9 mouse cellular contexts compared by ENCODE assay signal in genomic region chr16:47765742-47766141, GRCm38 (mm10).
DNase-seq lines count a peak whose midpoint lies in the region; ATAC-seq and TF ChIP-seq lines count a peak whose summit lies in the region.
"Had no signal": no experiment of that assay in that cellular context is flagged by ENCODE, and none has a peak within 500 bp of the region (broad histone marks: within the 10 kb centered on the region; RNA-seq: fewer than 3 reads in every experiment).

No protein-coding gene starts in this region.

- H3K27ac ChIP-seq in midbrain, postnatal 0 days (ENCODE audit: low read depth, low read length), result no peak overlapping the region
- H3K27ac ChIP-seq in midbrain, embryonic 13.5 days, result no peak overlapping the region
- H3K27ac ChIP-seq: limb, embryonic 13.5 days had no signal

- WGBS in midbrain, postnatal 0 days, result 66% methylated on average over 3 of the region's 3 CpGs
- WGBS in midbrain, embryonic 13.5 days, result 68% methylated on average over 3 of the region's 3 CpGs

- DNase-seq in frontal cortex, postnatal 36 days (ENCODE audit: low spot score in 2 of 2), result peak; percentile 9 to 24
- no peak for DNase-seq in frontal cortex, postnatal 10 days (ENCODE audit: low spot score in 2 of 2)
- no peak for DNase-seq in midbrain, postnatal 0 days (ENCODE audit: low spot score)
- DNase-seq in embryo, embryonic 10.5 days (ENCODE audit: low spot score), result peak; percentile 60
- DNase-seq in lung, postnatal 10 days, result peak; percentile 16
- DNase-seq in thymus, adult 18-20 months, result no peak

- no peak for ATAC-seq in midbrain, postnatal 0 days (ENCODE audit: low FRiP score)
- ATAC-seq in midbrain, embryonic 13.5 days, result no peak
- ATAC-seq in megakaryocyte, adult 5-6 weeks (ENCODE audit: poor library complexity, severe bottlenecking), result no peak

- no peak overlapping the region for H3K4me3 ChIP-seq in midbrain, postnatal 0 days (ENCODE audit: low read depth, low read length)
- no peak overlapping the region for H3K4me3 ChIP-seq in midbrain, embryonic 13.5 days (replicated peaks)
- H3K4me3 ChIP-seq: limb, embryonic 13.5 days had no signal

- no peaks in the 10 kb centered on the region for H3K4me1 ChIP-seq in midbrain, postnatal 0 days (ENCODE audit: insufficient read depth, low read length)
- H3K4me1 ChIP-seq in midbrain, embryonic 13.5 days (replicated peaks), result no peaks in the 10 kb centered on the region
- H3K4me1 ChIP-seq: limb, embryonic 13.5 days had no signal

- H3K9me3 ChIP-seq in midbrain, postnatal 0 days (ENCODE audit: low read length), result no peaks in the 10 kb centered on the region
- no peaks in the 10 kb centered on the region for H3K9me3 ChIP-seq in midbrain, embryonic 13.5 days
- H3K9me3 ChIP-seq: limb, embryonic 13.5 days had no signal

- TF ChIP-seq CTCF in midbrain, postnatal 0 days (IDR thresholded peaks at IDR 0.05), result 0 out of 2 replicates have a peak, but pooled peaks have one; percentile 20

- no peaks in the 10 kb centered on the region for H3K36me3 ChIP-seq in midbrain, postnatal 0 days (ENCODE audit: insufficient read depth, low read length)
- H3K36me3 ChIP-seq in midbrain, embryonic 13.5 days, result no peaks in the 10 kb centered on the region
- H3K36me3 ChIP-seq: limb, embryonic 13.5 days had no signal

- H3K27me3 ChIP-seq in midbrain, postnatal 0 days (ENCODE audit: insufficient read depth, low read length), result no peaks in the 10 kb centered on the region
- no peaks in the 10 kb centered on the region for H3K27me3 ChIP-seq in midbrain, embryonic 13.5 days
- H3K27me3 ChIP-seq: limb, embryonic 13.5 days had no signal

- H3K4me2 ChIP-seq in midbrain, postnatal 0 days (ENCODE audit: low read depth, low read length, poor library complexity, severe bottlenecking), result no peak overlapping the region
- H3K4me2 ChIP-seq in midbrain, embryonic 13.5 days (replicated peaks), result no peak overlapping the region
- H3K4me2 ChIP-seq: limb, embryonic 13.5 days had no signal

- H3K9ac ChIP-seq in midbrain, postnatal 0 days (replicated peaks; ENCODE audit: low read length, poor library complexity, severe bottlenecking), result no peak overlapping the region
- no peak overlapping the region for H3K9ac ChIP-seq in midbrain, embryonic 13.5 days (replicated peaks)
- H3K9ac ChIP-seq: limb, embryonic 13.5 days had no signal

Comparison
In these comparisons a context has a peak if more than half of its experiments do, and no peak if none do; other contexts are left out.
1. DNase-seq: peak in frontal cortex, postnatal 36 days (2 of 2), embryo, embryonic 10.5 days (single experiment) and lung, postnatal 10 days (single experiment); none in frontal cortex, postnatal 10 days (0 of 2), midbrain, postnatal 0 days (single experiment) and thymus, adult 18-20 months (0 of 2).